In genomic region chr11:119804392-119804791, GRCm38 (mm10) we compare ENCODE assay signal across 21 mouse cellular contexts.
"Had no signal": no experiment of that assay in that cellular context is flagged by ENCODE, and none has a peak within 500 bp of the region (broad histone marks: within the 10 kb centered on the region; RNA-seq: fewer than 3 reads in every experiment).

No protein-coding gene starts in this region.

- DNase-seq: gastrocnemius, adult 2 months; gastrocnemius, postnatal 10 days; gastrocnemius, postnatal 25 days; heart, adult 18-20 months; heart, postnatal 4 days; kidney, adult 18-20 months; kidney, adult 8-10 months; kidney, postnatal 25 days; kidney, postnatal 4 days; liver had no signal

- H3K9ac ChIP-seq: heart, embryonic 12.5 days; hindbrain, embryonic 14.5 days; intestine, embryonic 15.5 days; limb, embryonic 12.5 days had no signal

- H3K4me2 ChIP-seq: heart, embryonic 12.5 days; hindbrain, embryonic 14.5 days; intestine, embryonic 15.5 days; limb, embryonic 12.5 days; liver, embryonic 11.5 days had no signal

- H3K27ac ChIP-seq: gastrocnemius, adult 2 months; hindbrain, embryonic 14.5 days; intestine, embryonic 15.5 days; layer of hippocampus, adult 2 months; limb, embryonic 10.5 days; limb, embryonic 12.5 days had no signal

- H3K9me3 ChIP-seq: heart, embryonic 10.5 days; heart, embryonic 12.5 days; intestine, embryonic 15.5 days; limb, embryonic 10.5 days; limb, embryonic 12.5 days had no signal

- H3K4me3 ChIP-seq: gastrocnemius, adult 2 months; heart, embryonic 10.5 days; heart, embryonic 12.5 days; intestine, embryonic 15.5 days; layer of hippocampus, adult 2 months; limb, embryonic 10.5 days; limb, embryonic 12.5 days had no signal

- ATAC-seq: forebrain, embryonic 16.5 days; inflammation-experienced regulatory T-cells, adult 6 months; intestine, postnatal 0 days had no signal

- H3K27me3 ChIP-seq: heart, embryonic 12.5 days; intestine, embryonic 15.5 days had no signal

- H3K36me3 ChIP-seq: intestine, embryonic 15.5 days had no signal
